Mouse (Mus musculus): ENCODE results near the gene Nucb2.

DNA sequence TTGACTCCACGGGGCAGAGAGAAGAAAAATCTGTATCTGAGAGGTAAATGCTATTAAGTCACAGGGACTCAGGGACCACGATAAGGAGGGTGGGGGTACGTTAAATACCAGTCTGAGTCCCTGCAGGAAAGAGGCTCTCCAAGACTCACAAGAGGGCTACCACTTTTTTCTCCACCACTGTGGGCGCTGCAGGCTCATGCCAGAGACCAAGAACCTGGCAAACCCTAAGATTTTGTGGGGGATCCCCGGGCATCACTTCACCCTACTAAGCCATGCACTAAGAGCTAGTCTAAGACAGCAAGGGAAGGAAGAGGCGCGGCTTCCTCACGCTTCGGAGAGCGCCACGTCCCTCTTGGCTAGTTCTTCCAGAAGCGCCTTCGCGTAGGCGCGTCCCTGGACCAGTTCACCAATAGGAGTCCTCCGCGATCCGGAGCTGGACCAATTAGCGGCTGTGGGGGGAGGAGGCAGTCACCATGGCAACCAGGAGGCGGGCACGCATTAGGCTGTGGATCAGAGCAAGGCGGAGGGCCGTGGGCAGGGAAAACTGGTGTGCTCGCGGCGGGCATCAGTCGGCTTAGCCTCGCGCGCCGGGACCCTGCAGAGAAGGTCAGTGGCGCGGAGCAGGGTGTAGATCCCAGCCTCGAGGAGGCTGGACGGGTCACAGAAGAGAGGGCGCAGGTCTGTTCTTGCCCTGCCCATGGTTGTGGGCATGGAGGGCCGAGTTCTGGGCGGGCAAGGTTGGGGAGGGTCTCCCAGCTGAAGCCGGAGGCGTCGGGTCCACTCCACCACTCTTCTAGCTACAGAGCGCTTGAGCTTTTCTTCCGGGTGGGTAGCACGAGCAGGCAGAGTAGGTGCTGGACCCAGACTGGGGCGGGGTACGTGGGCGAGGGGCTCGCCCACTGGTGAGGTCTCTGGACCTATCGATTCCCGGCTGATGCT lies at the start of gene Nucb2:
- TF ChIP-seq CTCF (IDR thresholded peaks at IDR 0.05) (peak; percentile 45), EP300 (IDR thresholded peaks at IDR 0.05) (no peak)
